Mouse (Mus musculus): ENCODE results near the gene Defb30.

Gene Defb30

GRCm38 (mm10) chr14:63049910-63050370, at the start of gene Defb30:
Defb30 (minus strand) TSS chr14:63049960.
- DNase-seq (ENCODE audit: extremely low read depth, low read depth), result no peak

DNA sequence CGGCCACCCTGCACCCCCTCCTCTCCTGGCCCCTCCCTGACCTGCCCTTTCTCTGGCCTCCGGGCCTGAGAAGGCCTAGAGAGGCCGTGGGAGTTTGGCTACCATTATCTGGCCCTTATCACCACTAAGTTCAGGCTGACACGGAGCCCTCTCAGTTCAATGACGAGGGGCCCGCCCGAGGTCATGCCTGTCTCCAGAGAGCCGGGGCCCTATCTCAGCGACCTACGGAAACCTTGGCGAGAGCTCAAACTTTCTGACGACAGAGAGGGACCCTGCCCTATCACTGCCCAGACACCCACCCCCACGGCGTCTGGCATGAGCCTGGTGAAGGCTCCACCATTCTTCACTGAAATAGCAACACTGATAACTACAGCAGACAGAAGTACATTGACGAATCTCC, 17.9 kb upstream of the Defb30 start:
- DNase-seq (ENCODE audit: extremely low read depth, low read depth), result no peak

GRCm38 (mm10) chr14:63066630-63067310, 17.0 kb upstream of the Defb30 start:
- DNase-seq (ENCODE audit: extremely low read depth, low read depth), result peak; percentile 74

- DNase-seq (ENCODE audit: extremely low read depth, low read depth), result no peak
These were observed 15.6 kb upstream of the Defb30 start for GRCm38 (mm10) chr14:63065391-63065790.

GRCm38 (mm10) chr14:63062184-63062583, 12.4 kb upstream of the Defb30 start:
- DNase-seq (ENCODE audit: extremely low read depth, low read depth), result peak; percentile 59

DNA sequence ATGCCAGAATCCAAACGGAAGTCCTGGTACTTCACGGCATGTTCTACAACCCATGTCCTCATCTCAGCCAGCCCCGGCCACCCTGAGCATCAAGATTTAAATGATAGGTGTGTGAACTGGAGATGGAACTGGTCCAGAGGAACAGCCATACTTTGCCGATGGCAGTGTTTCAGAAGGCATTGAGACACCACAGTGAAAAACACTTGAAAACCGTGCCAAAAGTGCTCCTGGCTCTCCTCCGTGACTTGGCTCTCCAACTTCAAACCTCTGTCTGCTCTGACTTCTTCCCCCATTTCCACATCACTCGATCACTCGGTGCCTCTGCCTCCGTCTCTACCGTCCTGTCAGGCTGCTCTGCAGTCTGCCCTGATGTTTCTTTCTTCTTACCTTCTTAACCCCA, 10.6 kb upstream of the Defb30 start:
- DNase-seq (ENCODE audit: extremely low read depth, low read depth), result no peak

DNA sequence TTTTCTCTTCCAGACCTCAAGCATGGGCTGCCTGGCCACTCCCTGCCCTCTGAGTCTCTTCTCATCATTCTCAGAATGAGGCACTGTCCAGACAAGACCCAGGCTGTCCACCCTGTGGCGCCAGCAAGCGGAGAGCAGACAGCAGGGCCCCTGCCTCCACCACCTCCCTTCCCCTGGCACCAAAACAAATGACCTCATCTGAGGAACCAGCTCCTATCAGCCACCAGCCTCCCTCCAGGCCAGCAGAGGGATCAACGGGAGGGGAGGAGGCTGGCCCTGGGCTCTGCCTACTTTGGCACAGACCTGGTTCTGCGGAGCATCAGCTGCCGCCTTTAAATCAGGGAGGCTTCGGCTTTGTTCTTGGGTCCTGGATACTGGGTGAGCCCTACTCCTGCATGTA, 5.0 kb upstream of the Defb30 start:
- DNase-seq (ENCODE audit: extremely low read depth, low read depth), result no peak

- peak; percentile 65 for DNase-seq (ENCODE audit: extremely low read depth, low read depth)
These were observed 1.0 kb upstream of the Defb30 start for GRCm38 (mm10) chr14:63050769-63051168.

- DNase-seq (ENCODE audit: extremely low read depth, low read depth), result no peak
These were observed 3.1 kb downstream of the Defb30 start, which contains the start of gene Defb42 for GRCm38 (mm10) chr14:63046691-63047090. Defb42 (plus strand) TSS chr14:63046991.

GRCm38 (mm10) chr14:63020524-63021156, 29.1 kb downstream of the Defb30 start:
- DNase-seq (ENCODE audit: extremely low read depth, low read depth), result no peak

GRCm38 (mm10) chr14:63014667-63015066, 35.1 kb downstream of the Defb30 start:
- DNase-seq (ENCODE audit: extremely low read depth, low read depth), result no peak

- no peak for DNase-seq (ENCODE audit: extremely low read depth, low read depth)
These were observed 36.7 kb downstream of the Defb30 start for GRCm38 (mm10) chr14:63013082-63013481.

DNA sequence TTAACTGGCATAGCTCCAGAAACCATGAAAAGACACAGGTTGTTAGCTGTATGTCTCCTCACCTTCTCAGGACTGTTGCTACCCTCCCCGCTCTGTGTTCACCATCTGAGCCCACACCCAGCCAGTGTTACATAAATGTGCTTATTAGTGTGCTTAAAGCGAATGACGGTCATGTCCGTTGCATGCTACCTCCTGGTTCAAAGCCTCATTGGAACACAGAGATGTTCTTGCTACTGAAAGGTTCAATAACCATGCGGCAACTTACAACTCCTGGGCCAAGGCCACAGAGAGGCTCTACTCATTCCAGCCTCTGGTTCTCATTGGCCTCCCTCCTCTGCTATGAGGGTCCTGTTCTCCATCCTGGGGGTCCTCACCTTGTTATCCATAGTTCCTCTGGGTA, 38.3 kb downstream of the Defb30 start, which contains the start of gene Defb43:
Gene Defb43, plus strand, starts transcription at position 301 of the 400 bp plus-strand sequence.
- no peak for DNase-seq (ENCODE audit: extremely low read depth, low read depth)

GRCm38 (mm10) chr14:63002588-63002987, 47.2 kb downstream of the Defb30 start:
- DNase-seq (ENCODE audit: extremely low read depth, low read depth), result no peak

DNA sequence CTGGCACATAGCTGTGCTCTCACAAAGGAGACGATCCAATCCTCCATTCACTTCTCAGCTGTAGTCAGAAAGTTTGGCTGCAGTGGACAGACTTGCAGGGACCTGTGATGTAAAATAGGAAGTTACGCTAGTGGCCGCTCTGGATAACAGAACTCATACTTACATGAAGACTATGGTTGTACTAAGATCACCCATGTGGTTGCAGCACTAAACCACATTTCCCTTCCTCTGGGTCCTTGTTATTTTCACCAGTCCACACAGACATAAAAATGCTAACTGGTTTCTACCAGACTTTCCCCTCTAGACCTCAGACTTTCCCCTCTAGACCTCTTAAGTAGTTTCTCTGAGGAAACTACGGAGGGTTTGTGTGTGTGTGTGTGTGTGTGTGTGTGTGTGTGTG, 50.8 kb downstream of the Defb30 start:
- DNase-seq (ENCODE audit: extremely low read depth, low read depth), result no peak

DNA sequence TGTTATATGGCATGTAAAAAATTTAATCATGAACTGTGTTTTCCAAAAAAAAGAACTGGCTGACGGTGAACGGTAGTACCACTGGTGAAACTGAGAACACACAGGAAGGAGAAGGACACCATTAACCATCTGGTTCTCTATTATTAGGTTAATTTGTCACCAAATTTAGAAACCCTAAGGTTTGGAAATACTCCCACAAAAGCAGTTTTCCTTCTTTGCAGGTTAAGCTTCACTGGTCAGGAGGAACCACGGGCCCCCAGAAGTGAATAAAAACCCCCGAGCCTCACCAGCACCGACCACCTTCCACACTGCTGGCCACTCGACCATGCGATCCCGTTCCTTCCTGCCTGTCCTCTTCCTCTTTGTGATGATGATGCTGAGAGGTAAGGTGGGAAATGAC, 52.0 kb downstream of the Defb30 start, which contains the start of gene Defb47:
Gene Defb47, plus strand, starts transcription at position 301 of the 400 bp plus-strand sequence.
- DNase-seq (ENCODE audit: extremely low read depth, low read depth), result no peak

GRCm38 (mm10) chr14:62991849-62992510, 57.8 kb downstream of the Defb30 start:
- no peak for DNase-seq (ENCODE audit: extremely low read depth, low read depth)

- DNase-seq (ENCODE audit: extremely low read depth, low read depth), result no peak
These were observed 58.5 kb downstream of the Defb30 start for GRCm38 (mm10) chr14:62991271-62991670.

DNA sequence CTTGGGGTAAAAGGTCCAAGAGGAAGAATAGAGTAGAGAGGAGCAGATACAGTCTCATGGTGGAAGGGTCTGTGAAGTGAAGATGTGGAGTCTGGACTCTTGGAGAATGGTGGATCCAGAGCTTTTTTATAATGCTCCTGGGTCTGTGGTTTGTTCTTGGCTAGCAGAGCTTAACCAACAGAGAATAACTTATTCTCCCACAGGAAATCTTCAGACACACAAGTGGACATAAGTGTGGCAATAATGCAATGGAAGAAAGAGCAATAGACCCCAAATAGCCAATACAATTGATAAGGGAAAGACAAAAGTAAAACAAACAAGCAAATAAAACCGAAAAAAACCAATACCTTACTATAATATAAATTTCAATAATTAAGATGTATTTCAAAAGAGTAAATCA, 65.3 kb downstream of the Defb30 start, which contains the start of gene Defb48:
Gene Defb48, minus strand, starts transcription at position 101 of the 400 bp plus-strand sequence.
- DNase-seq (ENCODE audit: extremely low read depth, low read depth), result no peak

Data from MEL-GATA-1-ER (cell line).